Mouse (Mus musculus): ENCODE measurements around the gene Rps27l. TPM values are rescaled to one million over a fixed set of nuclear protein-coding genes. Genes with fewer than 3 reads are reported as not detected.
"Not testable (repeated sequence)": the region's sequence is repeated elsewhere in the genome, so short reads cannot be mapped to it uniquely, and the experiment has no call there.

Rps27l gene
- 100 to 1,000 TPM; 290 to 293 TPM for total RNA-seq (2021)
- long read RNA-seq, experiment 1, transcript Rps27l-201 (4 exons, 499 nt) = major isoform, 30 of 33 reads
- long read RNA-seq, experiment 1, partial matches to known transcripts = 1 of 33 reads
- long read RNA-seq, experiment 1, other reads (novel, unspliced or antisense) = 2 of 33 reads
- long read RNA-seq, experiment 2, transcript Rps27l-201 (4 exons, 499 nt) = major isoform, 168 of 173 reads
- long read RNA-seq, experiment 2, partial matches to known transcripts = 1 of 173 reads
- long read RNA-seq, experiment 2, other reads (novel, unspliced or antisense) = 2 of 173 reads

DNA sequence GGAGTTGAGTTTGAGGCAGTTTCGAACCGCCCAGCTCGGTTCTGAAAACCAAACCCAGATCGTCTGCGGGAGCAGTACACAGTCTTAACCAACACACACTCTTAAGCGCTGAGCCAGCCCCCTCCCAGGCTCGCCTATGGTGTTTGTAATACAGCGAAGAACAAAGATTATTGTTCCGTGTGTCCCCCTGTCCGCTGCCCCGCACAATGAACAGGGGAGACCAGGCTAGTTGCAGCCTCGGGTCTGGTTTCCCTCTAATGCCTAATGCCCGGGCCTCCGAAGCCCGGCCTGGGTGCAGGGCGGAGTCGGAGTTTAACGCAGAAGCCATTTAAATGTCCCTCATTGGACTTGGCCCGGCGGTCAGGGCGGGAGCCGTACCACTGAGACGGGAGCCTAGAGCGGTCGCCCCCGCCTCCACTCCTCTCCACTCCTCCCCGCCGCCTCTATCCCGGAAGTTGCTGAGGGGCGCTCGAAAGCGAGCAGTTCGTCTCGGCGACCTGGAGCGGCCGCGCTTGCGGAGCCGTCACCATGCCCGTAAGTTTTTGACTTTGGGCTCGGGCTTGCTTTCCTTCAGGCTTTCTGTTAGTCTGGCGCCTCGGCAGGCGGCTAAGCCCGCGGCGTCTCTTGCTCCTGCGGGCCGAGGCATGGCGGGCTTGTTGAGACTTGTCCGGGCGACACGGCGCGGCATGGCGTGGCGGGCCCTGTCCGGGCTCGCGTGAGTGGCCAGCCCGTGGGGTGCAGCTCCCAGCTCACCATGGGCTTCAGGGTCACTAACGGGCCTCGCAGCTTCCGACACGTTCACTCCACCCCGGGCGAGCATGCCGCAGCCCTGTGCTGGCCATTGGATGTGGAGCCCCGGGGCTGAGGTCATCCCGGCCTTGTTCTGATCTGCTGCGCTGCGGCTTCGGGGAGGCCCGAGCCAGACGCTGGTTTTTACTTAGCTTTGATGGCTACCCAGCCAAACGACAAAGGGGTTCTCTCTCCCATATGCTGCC lies at the start of gene Rps27l:
Gene Rps27l, plus strand, starts transcription at position 440 of the 995 bp plus-strand sequence.
- DNase-seq (ENCODE audit: low spot score in 2 of 2) = peak; percentile 89 to 95

DNA sequence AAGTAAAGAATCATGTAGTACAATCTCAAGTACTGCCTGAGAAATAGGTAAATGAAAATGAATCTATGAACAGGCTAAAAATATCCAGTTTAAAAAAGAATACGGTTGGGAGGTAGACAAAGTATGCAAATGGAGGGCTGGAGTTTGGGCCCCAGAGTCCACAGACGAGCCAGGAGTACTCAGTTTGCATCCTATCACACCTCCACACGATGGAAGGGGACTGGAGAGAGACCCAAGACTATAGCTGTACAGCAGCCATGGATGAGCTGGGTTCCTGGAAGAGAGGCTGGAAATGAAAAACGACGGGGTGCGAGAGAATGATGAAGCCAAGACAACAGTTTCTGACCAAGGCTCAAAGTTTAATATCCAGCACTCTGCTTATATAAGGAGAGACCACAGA lies 48.9 kb upstream of the Rps27l start:
- DNase-seq (ENCODE audit: low spot score in 2 of 2) = no peak

DNA sequence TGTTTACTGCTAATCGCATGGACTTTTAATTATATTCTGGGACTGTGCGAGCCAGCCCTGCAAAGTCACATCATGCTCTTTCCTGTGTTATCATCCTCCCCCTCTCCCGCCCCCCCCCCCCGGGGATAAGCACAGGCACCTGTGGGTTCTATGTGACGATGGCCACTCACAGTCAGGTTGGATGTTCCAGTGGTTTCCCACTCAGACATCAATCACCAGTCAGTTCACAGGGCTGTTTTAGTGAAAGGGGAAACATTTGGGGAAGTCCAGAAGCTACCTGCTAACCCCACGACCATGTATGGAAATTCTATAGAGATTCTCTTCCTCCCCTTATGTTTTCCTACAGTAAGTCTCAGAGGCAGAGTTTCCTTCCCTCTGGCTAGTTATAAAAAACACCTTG lies 48.0 kb upstream of the Rps27l start:
- DNase-seq (ENCODE audit: low spot score in 2 of 2) = no peak

DNA sequence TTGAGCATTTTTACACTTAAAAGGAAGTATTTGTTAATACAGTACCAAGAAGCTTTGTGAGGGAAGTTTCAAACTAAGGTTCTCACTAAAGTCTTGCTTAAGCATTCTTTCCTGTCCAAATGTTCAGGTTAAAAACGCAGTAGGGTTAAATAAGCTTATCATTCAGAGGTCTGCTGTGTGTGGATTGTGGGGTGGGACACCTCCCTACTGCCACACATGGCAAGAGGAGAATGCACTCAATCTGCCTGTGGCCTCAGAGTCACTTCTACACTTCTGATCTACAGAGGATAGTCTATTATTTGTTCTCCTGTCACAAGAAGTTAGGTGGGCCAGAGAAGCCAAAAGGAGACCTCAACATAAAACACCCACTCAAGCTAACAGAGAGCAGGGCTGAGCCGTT lies 46.8 kb upstream of the Rps27l start:
- no peak for DNase-seq (ENCODE audit: low spot score in 2 of 2)

DNA sequence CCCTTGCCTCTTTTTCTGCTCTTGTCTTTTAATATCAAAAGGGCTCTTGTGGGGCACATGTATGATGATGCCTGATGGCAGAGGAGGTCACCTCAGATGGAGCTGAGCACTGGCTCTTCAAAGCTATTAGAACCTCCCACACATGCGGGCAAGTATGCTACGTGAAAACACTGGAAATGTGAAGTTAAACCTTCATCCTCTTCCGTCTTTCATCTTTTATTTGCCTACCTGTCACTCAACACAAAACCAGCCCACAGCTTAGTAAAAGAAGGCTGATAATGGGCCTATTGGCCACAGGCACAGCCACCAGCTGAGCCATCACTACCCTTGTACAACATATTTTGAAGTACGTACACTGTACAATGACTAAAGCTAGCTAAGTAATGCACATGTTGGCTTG lies 46.4 kb upstream of the Rps27l start:
- no peak for DNase-seq (ENCODE audit: low spot score in 2 of 2)

DNA sequence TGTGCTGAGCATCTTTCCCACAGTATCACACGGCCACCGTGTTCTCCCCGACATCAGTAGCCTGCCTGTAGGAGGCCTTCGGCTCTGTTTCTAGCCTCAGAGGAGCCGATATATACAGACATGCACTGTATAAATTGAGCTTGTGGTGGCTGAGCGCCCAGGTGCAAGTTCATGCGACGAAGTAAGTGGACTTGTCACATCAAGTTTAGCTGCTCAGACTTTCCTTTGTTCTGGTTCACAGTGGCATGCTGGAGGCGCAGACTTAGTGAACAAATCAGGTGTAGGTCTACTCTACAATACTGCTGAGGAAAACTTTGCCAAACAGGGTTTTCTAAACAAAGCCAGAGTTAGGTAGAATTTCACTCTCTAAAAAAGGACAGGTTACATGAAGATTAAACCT lies 39.9 kb upstream of the Rps27l start:
- DNase-seq (ENCODE audit: low spot score in 2 of 2) = no peak

DNA sequence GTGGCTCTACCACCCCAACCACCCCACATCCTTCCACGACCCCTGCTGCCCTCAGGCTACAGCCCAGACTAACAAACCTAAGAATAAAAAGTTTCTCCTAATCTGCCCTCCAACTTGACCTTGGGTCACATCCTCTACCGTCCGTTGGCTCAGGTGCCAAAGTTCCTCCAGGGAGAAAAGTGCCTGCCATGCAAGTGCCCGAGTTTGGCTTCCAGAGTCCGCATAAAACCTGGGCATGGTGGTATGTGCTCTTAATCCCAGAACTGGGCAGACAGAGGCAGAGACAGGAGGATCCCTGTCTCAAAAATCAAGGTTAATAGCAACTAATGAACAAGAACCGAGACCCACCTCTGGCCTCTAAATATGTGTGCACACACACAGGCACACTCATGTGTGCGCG lies 38.8 kb upstream of the Rps27l start:
- DNase-seq (ENCODE audit: low spot score in 2 of 2) = no peak

DNA sequence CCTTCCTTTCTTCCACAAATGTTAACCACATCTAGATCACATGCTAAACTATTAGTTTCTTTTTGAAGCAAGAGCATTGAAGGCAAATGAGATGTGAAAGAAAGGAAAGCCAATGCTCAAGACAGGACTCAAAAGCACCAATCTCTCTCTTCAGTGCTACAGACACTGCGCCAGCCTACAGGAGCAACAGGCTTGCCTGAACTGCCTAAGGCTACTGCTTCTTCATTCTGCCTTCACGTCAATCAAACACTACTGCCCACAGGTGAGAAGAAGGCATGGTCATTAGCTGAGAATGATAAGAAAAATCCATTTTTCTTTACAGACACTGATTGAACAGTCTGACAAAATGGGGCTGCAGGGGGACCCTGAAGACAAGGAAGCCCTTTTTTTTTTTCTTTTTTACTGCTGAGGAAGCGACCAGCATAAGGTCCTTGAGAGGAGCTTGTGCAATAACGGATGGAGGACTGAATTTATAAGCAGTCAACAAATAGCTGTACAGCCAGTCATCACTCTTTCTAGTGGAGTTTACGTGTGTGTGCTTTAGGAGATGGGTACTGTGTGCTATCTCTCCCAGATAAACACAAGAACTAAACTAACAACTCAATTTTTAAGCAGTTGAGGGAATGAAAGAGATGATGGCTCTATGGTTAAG lies 38.0 kb upstream of the Rps27l start:
- no peak for DNase-seq (ENCODE audit: low spot score in 2 of 2)

DNA sequence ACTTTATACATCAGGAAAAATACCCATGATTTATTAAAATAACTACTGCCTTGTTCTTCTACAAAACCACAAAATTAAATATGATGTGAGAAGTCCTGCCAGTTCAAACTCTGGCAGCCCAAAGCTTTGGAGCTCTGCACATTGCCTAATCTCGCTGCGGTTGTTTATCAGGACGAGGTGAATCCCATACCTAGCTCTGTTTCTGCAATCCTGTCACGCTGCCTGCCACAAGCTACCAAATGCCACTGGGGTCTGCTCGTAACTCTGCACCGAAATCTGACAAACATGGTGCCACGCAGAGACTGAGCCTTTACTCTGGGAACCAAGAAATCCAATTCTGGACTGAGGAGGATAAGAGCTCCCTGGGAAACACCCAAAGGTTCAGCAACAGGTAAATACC lies 36.0 kb upstream of the Rps27l start:
- DNase-seq (ENCODE audit: low spot score in 2 of 2) = no peak

DNA sequence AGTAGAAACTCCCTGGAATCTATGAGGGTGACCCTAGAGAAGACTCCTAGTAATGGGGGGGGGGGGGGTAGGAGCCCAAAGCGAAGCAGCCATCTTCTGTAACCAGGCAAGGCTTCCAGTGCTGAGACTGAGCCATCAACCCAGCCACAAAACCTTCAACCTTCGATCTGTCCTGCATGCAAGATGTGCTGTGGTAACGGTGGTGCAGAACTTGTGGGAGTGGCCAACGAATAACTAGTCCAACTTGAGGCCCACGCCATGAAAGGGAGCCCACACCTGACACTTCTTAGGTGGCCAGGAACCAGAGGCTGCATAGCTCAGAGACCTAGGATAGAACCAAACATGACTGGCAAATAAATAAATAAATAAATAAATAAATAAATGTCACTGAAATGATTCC lies 35.2 kb upstream of the Rps27l start:
- no peak for DNase-seq (ENCODE audit: low spot score in 2 of 2)

DNA sequence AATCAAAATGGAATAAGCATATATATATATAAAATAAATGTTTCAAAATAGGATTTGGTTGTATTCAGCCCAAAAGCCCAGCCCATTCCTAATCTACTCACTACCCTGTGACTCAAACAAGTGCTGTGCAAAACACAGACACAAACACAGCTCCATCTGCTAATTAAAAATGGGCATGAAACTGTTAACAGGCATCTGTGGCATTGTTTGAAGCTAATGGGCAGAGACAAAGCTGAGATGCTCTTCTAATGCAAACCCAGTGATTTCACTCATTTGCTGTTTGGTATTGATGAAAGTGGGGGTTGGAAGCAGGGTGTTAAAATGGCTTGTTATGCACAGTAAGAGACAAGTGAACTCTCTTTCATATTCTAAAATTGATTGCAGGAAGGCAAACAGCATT lies 33.6 kb upstream of the Rps27l start:
- no peak for DNase-seq (ENCODE audit: low spot score in 2 of 2)

DNA sequence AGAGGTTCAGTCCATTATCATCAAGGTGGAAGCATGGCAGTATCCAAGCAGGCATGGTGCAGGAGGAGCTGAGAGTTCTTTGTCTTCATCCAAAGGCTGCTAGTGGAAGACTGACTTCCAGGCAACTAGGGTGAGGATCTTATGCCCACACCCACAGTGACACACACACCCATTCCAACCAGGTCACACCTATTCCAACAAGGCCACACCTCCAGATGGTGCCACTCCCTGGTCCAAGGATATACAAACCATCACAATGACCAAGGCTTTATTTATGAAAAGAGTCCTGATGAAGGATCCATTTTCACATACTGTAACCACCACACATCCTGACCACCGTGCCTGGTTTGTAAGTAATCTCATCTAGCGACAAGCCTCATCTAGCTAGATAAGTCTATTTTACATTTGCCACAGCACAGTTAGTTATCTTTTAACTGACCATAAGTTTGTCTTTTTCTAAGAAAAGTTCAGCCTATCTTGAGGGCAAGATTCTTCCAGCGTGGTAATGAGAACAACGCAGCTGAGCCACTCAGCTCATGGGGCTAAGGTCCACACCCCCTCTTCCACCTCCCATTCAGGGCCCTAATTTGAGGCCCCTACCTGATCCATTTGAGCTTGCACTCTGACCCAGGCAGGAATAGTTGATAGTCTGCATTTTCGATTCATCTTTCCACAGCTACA lies 32.5 kb upstream of the Rps27l start:
- DNase-seq (ENCODE audit: low spot score in 2 of 2) = not testable (repeated sequence)

DNA sequence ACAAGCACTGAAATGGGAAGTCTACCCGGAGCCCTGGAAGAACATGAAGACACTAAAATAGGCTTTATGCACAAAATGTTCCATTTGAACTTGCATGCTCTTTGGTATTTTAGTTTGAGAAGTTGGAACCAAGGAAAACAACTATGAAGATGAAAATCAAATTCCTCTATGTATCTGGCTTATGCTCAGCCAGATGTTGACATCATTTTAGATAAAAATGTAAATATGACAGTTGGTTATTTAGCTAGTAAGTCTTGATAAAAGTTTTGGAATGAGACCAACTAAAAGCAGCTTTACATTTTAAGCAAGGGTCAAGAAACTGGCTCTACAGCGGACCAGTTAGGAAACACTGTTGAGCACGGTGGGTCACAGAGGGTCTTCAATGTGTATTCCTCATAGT lies 31.3 kb upstream of the Rps27l start:
- no peak for DNase-seq (ENCODE audit: low spot score in 2 of 2)

DNA sequence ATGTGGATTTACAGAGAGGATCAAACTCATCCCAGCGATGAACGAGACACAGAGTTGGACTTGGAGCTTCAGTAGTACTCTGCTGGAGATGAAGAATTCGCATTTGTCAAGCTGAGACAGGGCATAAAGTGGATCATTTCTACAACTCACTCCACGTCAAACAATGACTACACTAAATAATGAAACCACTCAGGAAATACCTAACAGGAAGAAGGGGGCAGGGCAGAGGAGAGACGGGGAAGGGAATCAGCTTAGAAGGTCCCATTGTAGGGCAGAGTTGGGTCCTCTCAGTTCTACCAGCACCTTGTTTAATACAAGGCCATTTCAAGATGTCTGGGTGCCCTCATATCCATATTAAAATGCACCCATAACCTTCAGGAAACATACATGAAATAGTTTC lies 30.5 kb upstream of the Rps27l start:
- no peak for DNase-seq (ENCODE audit: low spot score in 2 of 2)

DNA sequence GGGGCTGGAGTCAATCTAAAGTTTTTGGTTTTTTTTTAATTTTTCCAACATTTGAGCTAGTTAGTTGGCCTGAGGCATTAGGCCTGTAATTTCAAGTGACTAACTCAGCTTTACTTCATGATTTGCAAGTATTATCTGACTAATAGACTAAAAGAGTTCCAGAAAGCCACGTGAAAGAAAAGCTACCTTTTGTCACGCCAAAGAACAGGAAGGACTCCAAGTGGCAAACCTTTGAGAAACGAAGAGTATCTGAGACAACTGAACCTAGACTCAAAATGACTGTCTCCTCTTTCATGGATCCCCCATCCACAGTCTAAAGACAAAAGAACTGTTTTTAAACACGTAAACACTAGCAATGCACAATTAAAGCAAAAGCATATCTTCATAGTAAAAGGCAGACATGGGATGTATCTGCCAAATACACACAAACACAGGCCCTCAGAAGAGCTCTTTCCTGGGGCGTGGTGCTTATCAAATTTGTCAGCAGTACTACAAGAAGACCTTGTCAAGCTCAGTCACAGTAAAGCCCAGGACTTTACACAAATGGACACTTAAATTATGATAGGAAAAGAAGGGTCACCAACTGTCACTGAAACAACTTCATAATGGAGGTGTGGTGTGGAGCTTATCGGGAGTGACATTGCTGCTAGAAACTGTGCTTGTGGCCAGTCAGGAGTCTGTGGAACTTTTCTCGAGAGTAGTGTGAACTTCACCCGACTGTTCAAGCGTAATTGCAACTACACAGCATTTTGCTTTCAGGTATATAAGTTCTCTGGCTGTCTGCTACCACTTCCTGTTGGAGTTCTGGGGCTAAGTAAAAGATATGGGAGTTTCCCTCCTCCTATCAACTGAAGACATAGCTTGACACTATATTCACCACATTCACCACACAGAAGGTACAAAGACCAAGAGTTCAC lies 29.8 kb upstream of the Rps27l start:
- DNase-seq (ENCODE audit: low spot score in 2 of 2) = no peak

DNA sequence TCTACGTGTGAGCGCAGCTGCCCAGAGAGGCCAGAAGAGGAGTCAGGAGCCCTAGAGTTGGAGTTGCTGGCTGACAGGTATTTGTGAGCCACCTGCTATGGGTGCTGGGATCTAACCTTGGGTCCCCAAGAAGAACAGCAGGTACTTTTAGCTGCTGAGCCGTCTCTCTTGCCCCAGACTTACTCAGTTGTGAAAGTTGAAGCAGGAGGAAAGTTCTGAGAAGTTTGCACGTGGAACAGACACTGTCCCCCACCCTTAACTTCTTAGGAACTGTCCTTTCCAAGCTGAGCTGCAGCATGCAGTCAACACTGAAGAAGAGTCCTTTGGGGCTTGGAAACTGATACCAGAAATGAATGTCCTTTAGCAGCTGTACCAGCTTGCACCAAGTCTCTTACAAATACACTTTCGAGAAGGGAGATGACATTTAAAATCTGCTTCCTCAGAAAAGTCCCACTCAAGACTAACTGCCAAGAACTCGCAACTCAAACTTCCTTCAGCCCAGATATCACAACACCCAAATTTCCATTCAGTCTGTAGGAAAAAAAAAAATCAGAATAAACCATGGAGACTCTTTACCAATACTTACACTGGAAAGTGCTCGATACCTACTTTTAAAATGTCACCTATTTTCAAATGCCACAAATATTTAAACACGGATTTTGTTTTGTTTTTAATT lies 28.5 kb upstream of the Rps27l start:
- DNase-seq (ENCODE audit: low spot score in 2 of 2) = no peak

DNA sequence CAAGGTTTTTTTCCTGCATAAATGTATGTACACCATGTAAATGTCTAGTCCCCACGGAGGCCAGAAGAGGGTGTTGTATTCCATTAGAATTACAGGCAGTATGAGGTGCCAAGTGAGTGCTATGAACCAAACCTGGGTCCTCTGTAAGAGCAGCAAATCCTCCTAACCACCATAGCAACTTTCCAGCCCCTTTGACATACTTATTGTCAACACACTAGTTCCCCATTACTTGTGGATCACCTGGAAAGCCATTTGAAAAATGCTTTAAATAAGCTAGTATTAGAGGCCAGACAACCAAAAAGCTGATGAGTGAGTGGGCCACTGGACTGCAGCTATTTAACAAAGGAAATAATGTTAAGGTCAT lies 28.0 kb upstream of the Rps27l start:
- DNase-seq (ENCODE audit: low spot score in 2 of 2) = no peak

DNA sequence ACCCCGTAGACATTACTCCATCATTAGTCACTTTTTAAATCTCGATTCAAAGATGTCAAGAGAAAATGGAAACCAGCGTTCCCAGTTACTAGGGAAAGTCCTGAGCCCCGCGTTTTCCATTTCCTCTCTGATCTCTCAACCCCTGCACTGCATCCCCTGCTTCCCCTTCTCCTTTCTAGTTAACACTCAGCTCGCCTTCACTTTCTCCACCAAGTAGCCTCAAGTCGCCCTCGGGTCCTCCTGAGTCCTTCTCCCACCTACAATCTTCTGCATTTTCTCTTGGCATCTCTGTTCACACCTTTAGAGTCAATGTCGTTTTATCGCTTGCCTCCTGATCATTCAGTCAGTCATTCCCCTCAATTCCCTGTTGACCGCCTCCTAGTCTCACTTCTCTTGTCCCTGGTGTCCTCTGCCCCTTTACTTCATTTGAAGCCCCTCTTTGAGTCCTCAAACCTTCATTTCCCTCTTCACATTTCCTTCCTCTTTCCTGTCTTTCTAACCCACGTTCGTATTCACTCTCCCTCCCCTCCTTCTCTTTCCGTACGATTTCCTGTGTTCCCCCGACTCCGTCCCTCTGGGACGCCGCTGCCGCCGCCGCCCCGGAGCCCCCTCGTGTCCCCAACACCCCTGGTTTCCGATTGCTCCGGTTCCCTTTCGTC lies 27.1 kb upstream of the Rps27l start:
- DNase-seq (ENCODE audit: low spot score in 2 of 2) = peak in 1 of 2 experiments; percentile 10

DNA sequence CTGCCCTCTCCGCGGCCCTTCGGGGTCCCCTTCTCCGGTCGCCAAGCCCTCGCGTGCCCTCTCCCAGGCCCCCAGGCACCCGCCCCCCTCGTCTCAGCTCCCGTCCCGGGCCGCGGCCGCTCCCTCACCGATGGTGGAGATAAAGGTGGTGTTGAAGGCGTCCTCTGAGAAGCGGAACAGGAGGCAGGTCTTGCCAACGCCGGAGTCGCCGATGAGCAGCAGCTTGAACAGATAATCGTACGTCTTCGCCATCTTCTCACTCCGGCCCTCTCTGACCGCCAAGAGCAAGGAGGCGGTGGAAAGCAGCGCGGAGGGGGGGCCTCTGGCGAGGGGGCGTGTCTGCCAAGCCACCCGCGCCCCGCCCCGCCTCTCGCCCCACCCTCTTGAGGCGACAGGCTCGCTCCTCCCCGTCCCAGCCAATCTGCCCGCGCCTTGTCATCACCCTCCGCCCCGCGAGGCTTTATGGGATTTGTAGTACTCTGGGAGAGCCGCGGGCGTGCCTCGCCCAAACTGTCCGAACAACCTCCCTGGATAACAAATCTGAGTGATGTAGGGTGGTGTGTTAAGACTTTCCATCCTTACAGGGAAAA lies 26.4 kb upstream of the Rps27l start, which contains the start of gene Rab8b:
Gene Rab8b, minus strand, starts transcription at position 306 of the 590 bp plus-strand sequence.
- DNase-seq (ENCODE audit: low spot score in 2 of 2) = peak; percentile 93 to 95

Measured in adrenal gland, adult 18-20 months (tissue).